Mouse (Mus musculus): Measurements from ENCODE around the gene Lpar1. TPM values are rescaled to one million over a fixed set of nuclear protein-coding genes. Genes with fewer than 3 reads are reported as not detected.

Lpar1 gene
- polyA plus RNA-seq, 1 experiment, result 15.4 TPM

DNA sequence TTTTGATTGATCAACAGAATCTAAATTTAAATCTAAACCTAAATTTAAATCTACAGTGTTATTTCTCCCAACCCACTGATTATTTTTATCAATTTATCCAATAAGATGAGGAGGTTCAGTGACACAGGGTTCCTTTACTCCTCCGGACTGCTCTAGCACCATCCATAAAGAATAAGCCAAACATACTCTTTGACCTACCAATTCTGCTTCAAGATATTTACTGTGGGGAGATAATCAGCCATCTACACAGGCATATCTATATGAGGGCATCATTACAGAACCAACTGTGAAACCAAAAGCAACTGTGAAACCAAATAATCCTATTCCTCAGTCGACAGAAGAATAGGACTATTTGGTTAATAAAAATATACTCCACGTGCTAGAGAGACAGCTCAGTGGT is 25.8 kb downstream of the Lpar1 start:
- TF ChIP-seq CTCF (conservative IDR thresholded peaks at IDR 0.05; ENCODE audit: insufficient read depth, insufficient read length, low read depth, low read length) (no peak), POLR2A (IDR thresholded peaks at IDR 0.05; ENCODE audit: low read depth, low read length) (no peak)
- no peaks in the 10 kb centered on the region for H3K36me3 ChIP-seq (ENCODE audit: control insufficient read depth, insufficient read depth, low read length)
- DNase-seq, result no peak
- WGBS, result 78% methylated on average over 3 of the region's 3 CpGs
- no peak overlapping the region for H3K27ac ChIP-seq (ENCODE audit: insufficient read depth, low read depth, low read length)
- H3K4me1 ChIP-seq (ENCODE audit: control insufficient read depth, insufficient read depth, low read length), result no peaks in the 10 kb centered on the region
- no peak overlapping the region for H3K4me3 ChIP-seq (ENCODE audit: insufficient read depth, low read depth, low read length)
- no peaks in the 10 kb centered on the region for H3K27me3 ChIP-seq (replicated peaks; ENCODE audit: control insufficient read depth, insufficient read depth, low read length)

DNA sequence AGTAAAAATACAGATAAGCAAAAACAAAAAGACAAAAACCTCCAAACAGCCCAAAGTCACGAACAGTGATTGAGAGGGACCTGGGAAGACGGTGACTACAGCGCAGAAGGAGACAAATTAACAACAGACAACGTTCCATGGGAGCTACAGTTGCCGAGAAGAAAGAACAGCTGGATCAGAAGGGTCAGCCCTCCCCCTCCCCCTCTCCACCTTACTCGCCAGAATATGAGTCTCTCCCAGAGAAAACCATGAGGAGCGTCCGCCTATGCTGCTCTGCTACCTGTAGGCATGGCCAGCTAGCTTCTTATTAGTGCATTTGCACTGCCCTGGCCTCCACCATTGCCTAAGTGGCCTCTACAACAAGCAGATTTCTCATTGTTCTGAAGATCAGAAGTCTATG is 32.6 kb downstream of the Lpar1 start:
- Histone ChIP-seq H3K4me3 (ENCODE audit: insufficient read depth, low read depth, low read length) (no peak overlapping the region), H3K27me3 (replicated peaks; ENCODE audit: control insufficient read depth, insufficient read depth, low read length) (no peaks in the 10 kb centered on the region), H3K27ac (ENCODE audit: insufficient read depth, low read depth, low read length) (no peak overlapping the region), H3K36me3 (ENCODE audit: control insufficient read depth, insufficient read depth, low read length) (no peaks in the 10 kb centered on the region), H3K4me1 (ENCODE audit: control insufficient read depth, insufficient read depth, low read length) (no peaks in the 10 kb centered on the region)
- no peak for DNase-seq
- TF ChIP-seq POLR2A (IDR thresholded peaks at IDR 0.05; ENCODE audit: low read depth, low read length), result no peak
- TF ChIP-seq CTCF (conservative IDR thresholded peaks at IDR 0.05; ENCODE audit: insufficient read depth, insufficient read length, low read depth, low read length), result no peak
- 76% methylated on average over 8 of the region's 8 CpGs for WGBS

DNA sequence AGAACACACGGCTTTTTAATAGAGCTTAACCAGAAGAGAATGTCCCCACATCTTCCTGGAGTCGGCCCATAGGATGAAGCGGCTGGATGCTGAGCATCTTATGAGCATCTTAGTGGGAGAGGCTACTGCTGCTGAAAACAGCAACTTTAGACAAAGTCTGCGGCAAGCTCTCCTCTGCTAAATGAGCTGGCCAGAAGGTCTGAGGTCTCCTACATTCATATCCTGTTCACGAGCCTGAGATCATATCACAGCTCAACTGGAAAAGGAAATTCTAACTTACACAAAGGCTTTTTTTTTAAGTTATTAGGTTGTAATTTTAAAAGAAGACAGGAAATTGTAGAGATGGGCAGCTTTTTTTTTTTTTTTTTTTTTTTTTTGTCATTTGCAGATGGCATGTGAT is 33.2 kb downstream of the Lpar1 start:
- WGBS, result 77% methylated on average over 5 of the region's 5 CpGs
- TF ChIP-seq POLR2A (IDR thresholded peaks at IDR 0.05; ENCODE audit: low read depth, low read length), result no peak
- TF ChIP-seq CTCF (conservative IDR thresholded peaks at IDR 0.05; ENCODE audit: insufficient read depth, insufficient read length, low read depth, low read length), result no peak
- H3K27ac ChIP-seq (ENCODE audit: insufficient read depth, low read depth, low read length), result no peak overlapping the region
- H3K4me3 ChIP-seq (ENCODE audit: insufficient read depth, low read depth, low read length), result no peak overlapping the region
- H3K27me3 ChIP-seq (replicated peaks; ENCODE audit: control insufficient read depth, insufficient read depth, low read length), result no peaks in the 10 kb centered on the region
- no peaks in the 10 kb centered on the region for H3K36me3 ChIP-seq (ENCODE audit: control insufficient read depth, insufficient read depth, low read length)
- H3K4me1 ChIP-seq (ENCODE audit: control insufficient read depth, insufficient read depth, low read length), result no peaks in the 10 kb centered on the region
- no peak for DNase-seq

DNA sequence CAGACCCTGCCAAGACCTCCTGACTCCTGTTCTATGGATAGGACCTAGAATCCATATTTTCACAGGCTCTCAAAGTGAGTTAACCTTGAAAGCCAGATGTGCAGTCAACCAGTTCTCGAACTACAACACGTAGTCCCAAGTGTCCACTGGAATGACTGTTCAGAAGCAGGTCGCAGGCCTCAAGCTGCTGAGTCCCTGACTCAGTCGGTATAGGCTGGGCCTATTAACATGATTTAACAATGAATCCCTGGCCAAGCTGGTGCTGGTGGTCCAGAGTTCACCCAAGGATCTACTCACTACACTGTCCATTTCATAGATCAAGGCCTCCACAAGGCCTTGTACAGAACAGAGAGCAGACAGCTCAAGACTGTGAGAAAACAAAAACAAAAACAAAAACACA is 33.8 kb downstream of the Lpar1 start:
- no peak overlapping the region for H3K4me3 ChIP-seq (ENCODE audit: insufficient read depth, low read depth, low read length)
- no peaks in the 10 kb centered on the region for H3K36me3 ChIP-seq (ENCODE audit: control insufficient read depth, insufficient read depth, low read length)
- H3K27me3 ChIP-seq (replicated peaks; ENCODE audit: control insufficient read depth, insufficient read depth, low read length), result no peaks in the 10 kb centered on the region
- WGBS, result 83% methylated on average over 4 of the region's 4 CpGs
- no peaks in the 10 kb centered on the region for H3K4me1 ChIP-seq (ENCODE audit: control insufficient read depth, insufficient read depth, low read length)
- no peak for DNase-seq
- TF ChIP-seq CTCF (conservative IDR thresholded peaks at IDR 0.05; ENCODE audit: insufficient read depth, insufficient read length, low read depth, low read length) (no peak), POLR2A (IDR thresholded peaks at IDR 0.05; ENCODE audit: low read depth, low read length) (no peak)
- no peak overlapping the region for H3K27ac ChIP-seq (ENCODE audit: insufficient read depth, low read depth, low read length)

DNA sequence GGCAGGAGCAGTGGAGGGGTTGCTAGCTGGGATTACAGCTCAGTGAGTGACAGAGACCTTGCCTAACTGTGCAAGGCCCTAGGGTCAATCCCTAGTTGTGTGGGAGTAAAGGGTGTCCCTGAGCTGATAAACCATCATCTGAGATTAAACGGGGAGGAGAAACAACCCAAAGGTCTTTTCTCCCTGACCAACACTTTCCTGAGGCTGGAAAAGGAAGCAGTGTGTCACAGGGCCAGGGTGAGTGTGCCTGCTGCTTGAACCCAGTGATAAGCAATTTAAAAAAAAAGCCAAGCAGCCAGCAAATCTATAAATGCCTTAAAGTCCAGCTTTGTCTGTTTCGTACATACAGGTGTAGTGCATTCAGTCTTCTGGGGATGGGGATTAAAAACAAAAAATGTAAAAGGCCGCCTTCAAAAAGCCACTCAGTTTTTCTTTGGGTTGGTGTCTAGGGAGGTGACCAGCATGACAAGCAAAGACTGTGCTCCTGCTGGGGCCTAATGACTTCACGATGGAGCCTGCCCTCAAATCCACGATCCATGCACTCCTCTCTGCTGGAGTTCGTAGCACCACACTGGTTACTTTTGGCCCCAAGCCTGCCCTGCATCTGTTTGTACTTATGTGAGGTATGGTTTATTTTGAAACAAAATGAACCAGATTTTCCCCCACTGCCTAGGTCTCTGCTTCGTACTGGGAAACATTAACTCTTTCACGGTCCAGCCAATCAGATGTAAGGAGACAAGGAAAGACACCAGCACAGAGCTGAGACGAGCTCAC is 35.3 kb downstream of the Lpar1 start:
- no peak overlapping the region for H3K4me3 ChIP-seq (ENCODE audit: insufficient read depth, low read depth, low read length)

DNA sequence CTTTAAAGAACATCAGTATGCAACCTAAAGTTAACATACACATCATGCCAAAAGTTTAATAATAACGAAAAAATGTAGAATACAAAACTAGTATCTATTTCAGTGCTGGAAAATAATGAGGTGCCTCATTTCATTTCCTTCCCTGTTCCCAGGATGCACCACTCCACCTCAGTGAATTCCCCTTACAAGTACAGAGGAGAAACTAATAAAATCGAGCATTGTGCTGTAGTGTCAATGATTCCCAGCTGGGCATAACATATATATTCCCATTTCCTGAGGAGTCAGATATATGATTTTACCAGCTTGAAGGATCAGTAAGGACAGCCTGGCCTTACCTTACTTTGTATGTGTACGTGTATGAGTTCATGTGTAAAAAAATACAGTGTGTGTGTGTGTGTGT is 36.9 kb downstream of the Lpar1 start:
- Histone ChIP-seq H3K27ac (ENCODE audit: insufficient read depth, low read depth, low read length) (no peak overlapping the region), H3K36me3 (ENCODE audit: control insufficient read depth, insufficient read depth, low read length) (no peaks in the 10 kb centered on the region), H3K4me3 (ENCODE audit: insufficient read depth, low read depth, low read length) (no peak overlapping the region), H3K4me1 (ENCODE audit: control insufficient read depth, insufficient read depth, low read length) (no peaks in the 10 kb centered on the region), H3K27me3 (replicated peaks; ENCODE audit: control insufficient read depth, insufficient read depth, low read length) (no peaks in the 10 kb centered on the region)
- no peak for DNase-seq
- TF ChIP-seq POLR2A (IDR thresholded peaks at IDR 0.05; ENCODE audit: low read depth, low read length) (no peak), CTCF (conservative IDR thresholded peaks at IDR 0.05; ENCODE audit: insufficient read depth, insufficient read length, low read depth, low read length) (no peak)
- 73% methylated on average over 3 of the region's 3 CpGs for WGBS

More for the DNA sequence above, 35.3 kb downstream of the Lpar1 start:
- Histone ChIP-seq H3K4me1 (ENCODE audit: control insufficient read depth, insufficient read depth, low read length) (no peaks in the 10 kb centered on the region), H3K36me3 (ENCODE audit: control insufficient read depth, insufficient read depth, low read length) (no peaks in the 10 kb centered on the region), H3K27ac (ENCODE audit: insufficient read depth, low read depth, low read length) (no peak overlapping the region), H3K27me3 (replicated peaks; ENCODE audit: control insufficient read depth, insufficient read depth, low read length) (no peaks in the 10 kb centered on the region)
- TF ChIP-seq CTCF (conservative IDR thresholded peaks at IDR 0.05; ENCODE audit: insufficient read depth, insufficient read length, low read depth, low read length) (no peak), POLR2A (IDR thresholded peaks at IDR 0.05; ENCODE audit: low read depth, low read length) (no peak)
- WGBS, result 78% methylated on average over 9 of the region's 9 CpGs
- no peak for DNase-seq

DNA sequence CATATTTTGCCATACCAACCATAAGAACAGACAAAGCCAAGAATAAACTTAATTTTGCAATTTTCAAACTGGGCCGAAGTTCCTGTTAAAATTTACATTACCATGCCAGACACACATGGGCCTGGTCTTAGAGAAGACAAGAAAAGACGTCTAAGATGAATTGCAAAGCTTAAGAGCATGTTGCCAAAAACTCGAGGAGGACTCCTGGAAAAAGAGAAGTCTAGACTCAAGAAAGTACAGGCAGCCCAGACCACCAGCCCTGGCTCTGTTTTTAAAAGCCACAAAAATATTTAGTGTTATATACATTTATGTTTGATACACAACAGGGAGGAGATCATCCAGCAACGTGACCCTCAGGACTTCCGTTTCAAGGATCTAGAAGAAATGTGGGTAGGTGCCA is 37.5 kb downstream of the Lpar1 start:
- 79% methylated on average over 5 of the region's 5 CpGs for WGBS
- Histone ChIP-seq H3K4me3 (ENCODE audit: insufficient read depth, low read depth, low read length) (no peak overlapping the region), H3K4me1 (ENCODE audit: control insufficient read depth, insufficient read depth, low read length) (no peaks in the 10 kb centered on the region), H3K27me3 (replicated peaks; ENCODE audit: control insufficient read depth, insufficient read depth, low read length) (no peaks in the 10 kb centered on the region), H3K36me3 (ENCODE audit: control insufficient read depth, insufficient read depth, low read length) (no peaks in the 10 kb centered on the region), H3K27ac (ENCODE audit: insufficient read depth, low read depth, low read length) (no peak overlapping the region)
- DNase-seq, result no peak
- TF ChIP-seq POLR2A (IDR thresholded peaks at IDR 0.05; ENCODE audit: low read depth, low read length) (no peak), CTCF (conservative IDR thresholded peaks at IDR 0.05; ENCODE audit: insufficient read depth, insufficient read length, low read depth, low read length) (no peak)

All from kidney, adult 2 months (tissue).